Mouse (Mus musculus): ENCODE measurements around the gene Srsf1. TPM values are rescaled to one million over a fixed set of nuclear protein-coding genes. Genes with fewer than 3 reads are reported as not detected.
"Not testable (repeated sequence)": the region's sequence is repeated elsewhere in the genome, so short reads cannot be mapped to it uniquely, and the experiment has no call there.

Gene Srsf1
- polyA plus RNA-seq, 1 experiment from 2014 or later: 513 TPM

DNA sequence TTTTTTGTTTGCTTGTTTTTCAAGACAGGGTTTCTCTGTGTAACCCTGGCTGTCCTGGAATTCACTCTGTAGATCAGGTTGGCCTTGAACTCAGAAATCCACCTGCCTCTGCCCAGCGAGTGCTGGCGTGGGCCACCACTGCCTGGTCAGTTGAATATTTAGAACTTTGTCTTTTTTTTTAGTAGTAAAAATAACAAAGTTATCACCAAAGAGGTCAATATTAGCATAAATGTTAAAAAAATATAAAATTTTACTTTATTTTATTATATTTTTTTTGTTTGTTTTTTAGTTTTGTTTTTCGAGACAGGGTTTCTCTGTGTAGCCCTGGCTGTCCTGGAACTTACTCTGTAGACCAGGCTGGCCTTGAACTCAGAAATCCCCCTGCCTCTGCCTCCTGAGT lies 2.0 kb upstream of the Srsf1 start:
- not testable (repeated sequence) for H3K9ac ChIP-seq; ATAC-seq (ENCODE audit: insufficient number of reproducible peaks, insufficient read depth, low FRiP score, low TSS enrichment); H3K27me3 ChIP-seq; H3K9me3 ChIP-seq; H3K4me3 ChIP-seq; H3K27ac ChIP-seq; H3K4me2 ChIP-seq (replicated peaks)
- WGBS: 93% methylated on average over 3 of the region's 3 CpGs
- Histone ChIP-seq H3K4me1 (peaks cover 21% of the 10 kb centered on the region), H3K36me3 (peaks cover 17% of the 10 kb centered on the region)

DNA sequence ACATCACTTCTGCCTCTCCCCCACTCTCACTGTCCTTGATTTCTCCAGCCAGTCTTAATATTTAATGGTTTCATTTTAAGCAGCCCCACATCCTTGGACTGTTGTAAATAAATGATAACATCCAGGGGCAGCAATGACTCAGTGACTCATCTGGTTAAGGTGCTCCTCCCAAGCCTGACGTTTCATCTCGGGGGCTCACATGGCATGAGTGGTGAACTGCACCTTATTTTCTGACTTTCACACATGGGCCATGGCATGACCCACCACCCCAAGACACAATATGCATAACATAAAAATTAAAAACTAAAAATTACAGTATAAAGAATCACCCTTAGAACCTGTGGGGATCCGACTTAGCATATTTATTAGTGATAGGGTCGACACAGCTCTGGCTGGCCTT lies 1.3 kb upstream of the Srsf1 start:
- H3K27me3 ChIP-seq: no peaks in the 10 kb centered on the region
- peak overlapping the region; percentile 60; the same call in 1 of the 2 replicates for H3K4me2 ChIP-seq (replicated peaks)
- WGBS: 85% methylated on average over 4 of the region's 4 CpGs
- H3K4me3 ChIP-seq: no peak overlapping the region
- H3K36me3 ChIP-seq: peaks cover 20% of the 10 kb centered on the region
- peaks cover 27% of the 10 kb centered on the region for H3K4me1 ChIP-seq
- H3K9me3 ChIP-seq: no peaks in the 10 kb centered on the region
- ATAC-seq (ENCODE audit: insufficient number of reproducible peaks, insufficient read depth, low FRiP score, low TSS enrichment): no peak
- H3K9ac ChIP-seq: peak overlapping the region; percentile 99; the same call in 1 of the 2 replicates
- no peak overlapping the region for H3K27ac ChIP-seq

DNA sequence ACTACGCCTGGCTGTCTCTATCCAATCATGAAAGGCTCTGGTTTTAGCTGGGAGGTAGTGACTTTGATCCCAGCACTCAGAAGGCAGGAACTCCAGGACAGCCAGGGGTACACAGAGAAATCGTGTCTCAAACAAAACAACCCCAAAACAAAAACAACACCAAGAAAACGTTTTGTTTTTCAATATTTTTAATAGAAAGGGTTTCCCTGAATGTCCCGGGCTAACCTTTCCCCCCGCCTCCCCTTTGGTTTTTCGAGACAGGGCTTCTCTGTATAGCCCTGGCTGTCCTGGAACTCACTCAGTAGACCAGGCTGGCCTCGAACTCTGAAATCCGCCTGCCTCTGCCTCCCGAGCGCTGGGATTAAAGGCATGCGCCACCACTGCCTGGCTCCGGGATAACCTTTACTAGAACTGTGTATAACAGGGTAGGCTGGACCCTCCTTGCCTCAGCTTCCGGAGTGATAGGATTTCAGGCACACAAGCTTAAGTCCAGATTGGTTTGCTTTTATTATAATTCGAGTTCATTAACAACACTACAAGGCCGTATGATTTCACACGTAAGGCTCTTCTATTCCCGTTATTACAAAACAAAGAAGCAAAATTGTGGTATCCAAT lies 743 bp upstream of the Srsf1 start:
- H3K36me3 ChIP-seq: peaks cover 21% of the 10 kb centered on the region
- 63% methylated on average over 17 of the region's 17 CpGs for WGBS
- peak overlapping the region; percentile 99 for H3K9ac ChIP-seq
- H3K4me1 ChIP-seq: peaks cover 30% of the 10 kb centered on the region
- H3K4me3 ChIP-seq: peak overlapping the region; percentile 96
- peak overlapping the region; percentile 100 for H3K27ac ChIP-seq
- ATAC-seq (ENCODE audit: insufficient number of reproducible peaks, insufficient read depth, low FRiP score, low TSS enrichment): no peak
- no peaks in the 10 kb centered on the region for H3K9me3 ChIP-seq
- H3K4me2 ChIP-seq (replicated peaks): peak overlapping the region; percentile 60
- no peaks in the 10 kb centered on the region for H3K27me3 ChIP-seq

DNA sequence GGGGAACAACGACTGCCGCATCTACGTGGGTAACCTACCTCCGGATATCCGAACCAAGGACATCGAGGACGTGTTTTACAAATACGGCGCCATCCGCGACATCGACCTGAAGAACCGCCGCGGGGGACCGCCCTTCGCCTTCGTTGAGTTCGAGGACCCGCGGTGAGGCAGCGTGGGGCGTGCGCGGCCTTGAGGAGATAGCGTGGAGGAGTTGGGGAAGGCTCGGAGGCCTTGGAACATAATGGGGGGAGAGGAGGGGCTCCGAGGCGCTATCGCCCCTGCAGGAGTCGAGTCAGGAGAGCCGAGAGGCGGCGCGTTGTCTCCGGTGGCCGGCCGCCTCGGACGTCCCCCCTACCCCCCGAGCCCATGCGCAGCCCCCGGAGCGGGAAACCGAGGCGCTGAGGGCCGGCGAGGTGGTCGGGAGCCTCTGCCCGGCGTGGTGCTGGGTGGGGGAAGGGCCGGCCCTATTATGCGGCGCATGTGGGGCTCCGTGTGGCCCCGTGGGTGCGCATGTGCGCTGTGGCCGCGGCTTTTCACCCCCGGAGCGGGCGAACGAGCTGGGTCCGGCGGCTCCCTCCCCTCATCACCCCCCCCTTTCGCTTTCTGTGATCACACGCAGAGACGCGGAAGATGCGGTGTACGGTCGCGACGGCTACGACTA lies 828 bp downstream of the Srsf1 start:
- peak overlapping the region; percentile 100 for H3K27ac ChIP-seq
- peaks cover 24% of the 10 kb centered on the region for H3K36me3 ChIP-seq
- WGBS: under 1% methylated on average over 71 of the region's 76 CpGs
- peak overlapping the region; percentile 62 for H3K4me2 ChIP-seq (replicated peaks)
- H3K27me3 ChIP-seq: no peaks in the 10 kb centered on the region
- H3K9me3 ChIP-seq: no peaks in the 10 kb centered on the region
- H3K4me3 ChIP-seq: peak overlapping the region; percentile 96
- peak overlapping the region; percentile 99 for H3K9ac ChIP-seq
- peak; percentile 82 for ATAC-seq (ENCODE audit: insufficient number of reproducible peaks, insufficient read depth, low FRiP score, low TSS enrichment)
- peaks cover 33% of the 10 kb centered on the region for H3K4me1 ChIP-seq

DNA sequence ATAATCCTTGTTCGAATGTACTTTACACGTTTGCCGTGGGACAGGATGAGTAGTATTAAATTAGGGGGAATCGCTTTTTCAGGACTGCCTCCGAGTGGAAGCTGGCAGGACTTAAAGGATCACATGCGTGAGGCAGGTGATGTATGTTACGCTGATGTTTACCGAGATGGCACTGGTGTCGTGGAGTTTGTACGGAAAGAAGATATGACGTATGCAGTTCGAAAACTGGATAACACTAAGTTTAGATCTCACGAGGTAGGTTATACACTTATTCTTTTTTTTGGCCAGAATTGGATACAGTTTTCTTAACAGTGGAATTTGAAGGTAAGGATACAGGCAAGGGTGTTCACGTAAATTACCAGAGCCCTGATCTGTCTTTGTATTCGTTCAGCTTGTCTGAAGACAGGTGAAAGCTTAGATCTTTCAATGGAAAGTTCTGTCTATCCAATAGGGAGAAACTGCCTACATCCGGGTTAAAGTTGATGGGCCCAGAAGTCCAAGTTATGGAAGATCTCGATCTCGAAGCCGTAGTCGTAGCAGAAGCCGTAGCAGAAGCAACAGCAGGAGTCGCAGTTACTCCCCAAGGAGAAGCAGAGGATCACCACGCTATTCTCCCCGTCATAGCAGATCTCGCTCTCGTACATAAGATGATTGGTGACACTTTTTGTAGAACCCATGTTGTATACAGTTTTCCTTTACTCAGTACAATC lies 1.9 kb downstream of the Srsf1 start:
- H3K4me3 ChIP-seq: peak overlapping the region; percentile 96
- WGBS: 20% methylated on average over 26 of the region's 26 CpGs

DNA sequence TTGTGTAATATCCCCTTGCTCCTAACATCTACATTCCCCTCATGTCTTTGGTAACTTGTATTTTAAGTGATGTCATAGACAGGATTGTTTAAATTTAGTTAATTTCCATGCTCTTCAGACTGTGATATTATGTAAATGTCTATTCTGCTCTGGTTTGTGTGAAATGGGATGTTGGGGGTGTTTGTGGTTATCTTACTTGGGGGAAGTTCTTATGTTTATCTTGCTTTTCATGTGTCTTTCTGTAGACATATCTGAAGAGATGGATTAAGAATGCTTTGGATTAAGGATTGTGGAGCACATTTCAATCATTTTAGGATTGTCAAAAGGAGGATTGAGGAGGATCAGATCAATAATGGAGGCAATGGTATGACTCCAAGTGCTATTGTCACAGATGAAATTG lies 2.6 kb downstream of the Srsf1 start:
- Histone ChIP-seq H3K27me3 (no peaks in the 10 kb centered on the region), H3K27ac (no peak overlapping the region), H3K9me3 (no peaks in the 10 kb centered on the region), H3K36me3 (peaks cover 28% of the 10 kb centered on the region), H3K9ac (peak overlapping the region; percentile 99), H3K4me3 (peak overlapping the region; percentile 96), H3K4me2 (replicated peaks) (peak overlapping the region; percentile 62), H3K4me1 (peaks cover 33% of the 10 kb centered on the region)
- no peak for ATAC-seq (ENCODE audit: insufficient number of reproducible peaks, insufficient read depth, low FRiP score, low TSS enrichment)

More for the DNA sequence above, 1.9 kb downstream of the Srsf1 start:
- H3K4me2 ChIP-seq (replicated peaks): peak overlapping the region; percentile 62
- no peaks in the 10 kb centered on the region for H3K27me3 ChIP-seq
- H3K27ac ChIP-seq: peak overlapping the region; percentile 100; the same call in 1 of the 2 replicates
- ATAC-seq (ENCODE audit: insufficient number of reproducible peaks, insufficient read depth, low FRiP score, low TSS enrichment): no peak
- peak overlapping the region; percentile 99 for H3K9ac ChIP-seq
- no peaks in the 10 kb centered on the region for H3K9me3 ChIP-seq
- peaks cover 33% of the 10 kb centered on the region for H3K4me1 ChIP-seq
- peaks cover 28% of the 10 kb centered on the region for H3K36me3 ChIP-seq

DNA sequence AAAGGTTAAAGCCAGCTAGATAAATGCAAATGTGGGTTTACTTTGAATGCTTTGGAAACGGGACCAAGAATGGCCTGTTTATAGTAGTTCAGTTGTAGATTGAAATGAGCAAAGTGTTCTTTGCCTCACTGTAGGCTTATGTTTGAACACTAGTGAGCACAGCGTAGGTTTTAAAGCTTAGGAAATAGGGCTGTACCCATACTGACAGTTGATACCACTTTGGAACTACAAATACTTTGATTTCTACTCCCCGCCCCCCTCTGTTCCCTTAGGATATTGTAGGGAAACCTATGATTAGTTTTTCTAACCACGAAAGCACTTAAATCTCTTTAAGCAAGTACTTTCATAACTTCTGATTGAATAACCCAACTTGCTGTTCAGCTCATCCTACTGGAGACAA lies 5.5 kb downstream of the Srsf1 start:
- WGBS: 79% methylated on average over 4 of the region's 4 CpGs
- H3K36me3 ChIP-seq: peaks cover 28% of the 10 kb centered on the region

DNA sequence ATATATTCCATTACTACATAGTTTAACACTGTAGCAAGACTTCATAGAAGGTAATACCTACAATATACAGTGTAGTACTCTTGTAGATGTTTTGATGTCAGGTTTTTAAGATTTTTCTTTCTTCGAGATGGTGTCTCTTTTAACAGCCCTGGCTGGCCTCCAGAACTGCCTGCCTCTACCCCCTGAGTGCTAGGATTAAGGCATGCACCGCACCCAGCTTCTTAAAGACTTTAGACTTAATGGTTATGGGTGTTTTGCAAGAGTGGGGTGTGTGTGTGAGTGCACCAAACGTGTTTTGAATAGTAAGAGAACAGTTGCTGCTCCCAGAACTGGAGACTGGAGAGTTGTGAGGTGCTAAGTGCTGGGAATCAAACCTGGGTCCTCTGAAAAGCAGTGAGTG lies 6.6 kb downstream of the Srsf1 start:
- no peak for ATAC-seq (ENCODE audit: insufficient number of reproducible peaks, insufficient read depth, low FRiP score, low TSS enrichment)
- no peak overlapping the region for H3K27ac ChIP-seq
- H3K9me3 ChIP-seq: no peaks in the 10 kb centered on the region
- 66% methylated on average over 3 of the region's 3 CpGs for WGBS
- H3K27me3 ChIP-seq: no peaks in the 10 kb centered on the region
- H3K4me1 ChIP-seq: peaks cover 24% of the 10 kb centered on the region
- peaks cover 28% of the 10 kb centered on the region for H3K36me3 ChIP-seq
- no peak overlapping the region for H3K9ac ChIP-seq
- H3K4me3 ChIP-seq: no peak overlapping the region
- H3K4me2 ChIP-seq (replicated peaks): no peak overlapping the region

More for the DNA sequence above, 5.5 kb downstream of the Srsf1 start:
- Histone ChIP-seq H3K9me3 (no peaks in the 10 kb centered on the region), H3K4me2 (replicated peaks) (no peak overlapping the region), H3K27ac (no peak overlapping the region), H3K9ac (no peak overlapping the region), H3K4me3 (no peak overlapping the region), H3K4me1 (peaks cover 24% of the 10 kb centered on the region), H3K27me3 (no peaks in the 10 kb centered on the region)
- ATAC-seq (ENCODE audit: insufficient number of reproducible peaks, insufficient read depth, low FRiP score, low TSS enrichment): no peak

DNA sequence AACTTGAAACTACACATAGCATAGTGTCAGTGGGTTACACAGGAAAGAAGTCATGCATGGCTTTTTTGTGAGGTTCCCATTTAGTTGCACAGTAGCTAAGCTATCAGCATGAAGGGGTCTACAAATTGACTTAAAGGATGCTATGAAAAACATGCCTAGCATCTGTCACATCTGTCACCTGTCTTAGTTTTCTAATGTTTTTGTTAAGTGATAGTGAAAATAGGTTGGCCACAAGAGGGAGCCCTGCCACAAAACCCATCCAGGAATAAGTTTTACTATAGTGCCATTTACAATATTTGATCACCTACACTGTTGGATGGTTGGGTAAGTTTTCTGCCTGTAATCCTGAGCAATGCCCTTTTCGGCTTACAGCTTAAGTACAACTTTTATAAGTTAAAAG lies 7.4 kb downstream of the Srsf1 start:
- Histone ChIP-seq H3K4me1 (peaks cover 17% of the 10 kb centered on the region), H3K27ac (no peak overlapping the region), H3K4me2 (replicated peaks) (no peak overlapping the region), H3K9me3 (no peaks in the 10 kb centered on the region), H3K4me3 (no peak overlapping the region), H3K9ac (no peak overlapping the region), H3K27me3 (no peaks in the 10 kb centered on the region), H3K36me3 (peaks cover 22% of the 10 kb centered on the region)
- 78% methylated on average over 1 of the region's 1 CpGs for WGBS
- ATAC-seq (ENCODE audit: insufficient number of reproducible peaks, insufficient read depth, low FRiP score, low TSS enrichment): no peak

DNA sequence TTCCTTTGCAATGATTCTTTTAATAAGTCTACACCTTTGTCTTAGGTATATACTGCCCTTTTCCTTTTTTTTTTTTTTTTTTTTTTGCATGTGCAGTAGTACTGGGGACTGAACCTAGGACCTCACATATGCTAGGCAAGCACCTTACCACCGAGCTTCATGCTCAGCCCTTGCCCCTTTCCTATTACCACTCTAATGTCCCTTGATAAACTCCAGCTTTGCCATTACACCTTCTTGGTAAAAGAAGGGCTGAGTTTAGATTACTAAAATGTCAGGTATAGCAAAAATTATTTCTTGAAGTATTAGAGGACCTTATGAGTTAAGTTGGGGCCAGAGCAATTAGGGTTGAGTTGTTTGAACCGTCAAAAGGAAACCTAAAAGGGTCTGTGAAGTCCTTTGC lies 8.6 kb downstream of the Srsf1 start:
- Histone ChIP-seq H3K9me3 (no peaks in the 10 kb centered on the region), H3K36me3 (peaks cover 14% of the 10 kb centered on the region), H3K9ac (no peak overlapping the region), H3K4me3 (no peak overlapping the region), H3K4me2 (replicated peaks) (no peak overlapping the region), H3K27ac (no peak overlapping the region), H3K4me1 (peaks cover 7% of the 10 kb centered on the region), H3K27me3 (no peaks in the 10 kb centered on the region)
- no peak for ATAC-seq (ENCODE audit: insufficient number of reproducible peaks, insufficient read depth, low FRiP score, low TSS enrichment)
- 91% methylated on average over 2 of the region's 2 CpGs for WGBS

DNA sequence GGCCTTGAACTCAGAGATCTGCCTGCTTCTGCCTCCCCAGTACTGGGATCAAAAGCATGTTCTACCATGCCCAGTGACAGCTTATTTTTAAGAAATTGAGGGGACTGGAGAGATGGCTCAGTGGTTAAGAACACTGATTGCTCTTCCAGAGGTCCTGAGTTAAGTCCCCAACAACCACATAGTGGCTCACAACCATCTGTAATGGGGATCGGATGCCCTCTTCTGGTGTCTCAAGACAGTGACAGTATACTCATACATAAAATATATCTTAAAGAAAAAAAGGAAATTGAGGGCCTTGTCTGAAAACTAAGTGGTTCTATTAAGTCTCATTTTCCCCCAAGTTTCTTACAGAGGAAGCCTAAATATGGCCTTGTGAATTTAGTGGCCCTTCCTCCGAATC lies 10.6 kb downstream of the Srsf1 start:
- H3K4me1 ChIP-seq: no peaks in the 10 kb centered on the region
- ATAC-seq (ENCODE audit: insufficient number of reproducible peaks, insufficient read depth, low FRiP score, low TSS enrichment): no peak
- WGBS: 69% methylated on average over 2 of the region's 2 CpGs

DNA sequence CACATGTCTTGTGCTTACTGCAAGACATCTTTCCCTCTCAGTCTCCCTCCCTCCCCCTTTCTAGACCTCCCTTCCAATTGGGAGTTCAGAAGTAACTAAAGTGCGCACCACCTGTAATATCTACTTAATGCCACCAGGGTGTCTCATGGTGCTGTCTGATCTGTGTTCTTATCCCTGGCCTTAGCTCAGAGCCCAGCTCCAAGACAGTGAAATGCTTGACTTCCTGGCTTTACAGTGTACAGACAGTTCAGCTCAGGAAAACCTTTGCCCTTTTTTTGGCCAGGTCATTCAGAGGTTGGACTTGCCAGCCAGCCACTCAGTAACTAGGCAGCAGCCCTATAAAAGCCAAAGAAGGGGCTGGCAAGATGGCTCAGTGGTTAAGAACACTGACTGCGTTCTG lies 12.0 kb downstream of the Srsf1 start:
- H3K4me1 ChIP-seq: no peaks in the 10 kb centered on the region
- H3K27ac ChIP-seq: no peak overlapping the region
- ATAC-seq (ENCODE audit: insufficient number of reproducible peaks, insufficient read depth, low FRiP score, low TSS enrichment): no peak; the same call in 1 of the 2 replicates
- 39% methylated on average over 2 of the region's 2 CpGs for WGBS
- no peaks in the 10 kb centered on the region for H3K9me3 ChIP-seq
- no peaks in the 10 kb centered on the region for H3K36me3 ChIP-seq
- no peak overlapping the region for H3K4me2 ChIP-seq (replicated peaks)
- H3K9ac ChIP-seq: no peak overlapping the region
- no peak overlapping the region for H3K4me3 ChIP-seq
- no peaks in the 10 kb centered on the region for H3K27me3 ChIP-seq

More for the DNA sequence above, 10.6 kb downstream of the Srsf1 start:
- no peak overlapping the region for H3K27ac ChIP-seq
- H3K4me2 ChIP-seq (replicated peaks): no peak overlapping the region
- no peak overlapping the region for H3K9ac ChIP-seq
- no peaks in the 10 kb centered on the region for H3K27me3 ChIP-seq
- H3K4me3 ChIP-seq: no peak overlapping the region
- no peaks in the 10 kb centered on the region for H3K9me3 ChIP-seq
- peaks cover 7% of the 10 kb centered on the region for H3K36me3 ChIP-seq
